Mouse (Mus musculus) ovary, postnatal 36 days (tissue): ENCODE data around the gene Nmrk2.

Source experiments
- DNase-seq: peaks from one replicate; pipeline ENCODE4 v3.0.0; 2022; ENCODE audit warnings: low spot score, mixed read lengths

Nmrk2 gene

DNA sequence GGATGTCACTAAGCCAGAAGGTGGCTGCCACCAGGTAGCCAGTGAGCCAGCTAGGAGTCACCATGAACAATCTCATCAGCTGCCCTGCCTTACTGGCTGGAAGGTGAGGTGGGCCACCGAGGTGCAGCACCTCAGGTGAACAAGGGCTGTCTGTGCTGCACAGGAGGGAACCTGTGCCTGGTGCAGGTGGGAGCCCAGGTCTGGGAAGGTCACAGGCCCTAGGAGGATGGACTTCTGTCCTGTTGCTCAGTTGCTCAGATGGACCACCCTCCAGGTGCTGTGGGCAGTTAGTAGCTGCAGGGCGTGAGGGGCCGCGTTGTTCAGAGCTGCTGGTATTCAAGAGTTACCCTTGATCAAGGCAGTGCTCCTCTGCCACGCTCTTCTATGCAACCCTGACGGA, 15.0 kb upstream of the Nmrk2 start:
- no peak for DNase-seq

DNA sequence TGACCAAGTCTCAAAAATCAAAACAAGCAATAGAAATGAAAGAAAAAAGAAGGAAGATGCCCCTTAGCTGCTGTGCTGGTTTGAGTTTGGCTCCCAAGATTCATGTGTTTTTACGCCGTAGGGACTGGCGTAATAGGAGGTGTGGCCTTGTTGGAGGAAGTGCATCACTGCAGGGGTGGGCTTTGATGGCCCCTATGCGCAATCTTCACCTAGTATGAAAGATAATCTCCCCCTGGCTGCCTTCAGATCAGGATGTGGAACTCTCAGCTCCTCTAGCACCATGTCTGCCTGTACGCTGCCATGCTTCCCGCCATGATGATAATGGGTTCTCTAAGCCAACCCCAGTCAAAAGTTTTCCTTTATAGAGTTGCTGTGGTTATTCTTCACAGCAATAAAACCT, 14.4 kb upstream of the Nmrk2 start:
- no peak for DNase-seq

DNA sequence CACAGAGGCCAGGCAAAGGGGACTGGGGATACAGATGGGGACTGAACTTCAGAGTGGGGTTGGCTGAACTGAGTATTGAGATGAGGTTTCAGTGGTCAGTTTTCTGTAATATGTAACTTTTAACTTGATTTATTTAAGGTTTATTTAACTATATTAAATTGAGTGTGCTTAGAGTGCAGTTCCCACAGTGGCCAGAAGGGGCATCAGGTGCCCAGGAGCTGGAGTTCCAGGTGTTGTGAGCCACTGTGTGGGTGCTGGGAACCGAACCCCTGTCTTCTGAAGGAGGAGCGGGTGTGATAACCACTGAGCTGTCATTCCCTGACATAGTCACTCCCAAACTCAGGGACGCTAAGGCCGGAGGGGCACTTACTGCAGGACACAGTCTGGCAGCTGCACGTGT, 8.3 kb upstream of the Nmrk2 start:
- no peak for DNase-seq

GRCm38 (mm10) chr10:81204137-81204536, 2.3 kb upstream of the Nmrk2 start:
- no peak for DNase-seq

DNA sequence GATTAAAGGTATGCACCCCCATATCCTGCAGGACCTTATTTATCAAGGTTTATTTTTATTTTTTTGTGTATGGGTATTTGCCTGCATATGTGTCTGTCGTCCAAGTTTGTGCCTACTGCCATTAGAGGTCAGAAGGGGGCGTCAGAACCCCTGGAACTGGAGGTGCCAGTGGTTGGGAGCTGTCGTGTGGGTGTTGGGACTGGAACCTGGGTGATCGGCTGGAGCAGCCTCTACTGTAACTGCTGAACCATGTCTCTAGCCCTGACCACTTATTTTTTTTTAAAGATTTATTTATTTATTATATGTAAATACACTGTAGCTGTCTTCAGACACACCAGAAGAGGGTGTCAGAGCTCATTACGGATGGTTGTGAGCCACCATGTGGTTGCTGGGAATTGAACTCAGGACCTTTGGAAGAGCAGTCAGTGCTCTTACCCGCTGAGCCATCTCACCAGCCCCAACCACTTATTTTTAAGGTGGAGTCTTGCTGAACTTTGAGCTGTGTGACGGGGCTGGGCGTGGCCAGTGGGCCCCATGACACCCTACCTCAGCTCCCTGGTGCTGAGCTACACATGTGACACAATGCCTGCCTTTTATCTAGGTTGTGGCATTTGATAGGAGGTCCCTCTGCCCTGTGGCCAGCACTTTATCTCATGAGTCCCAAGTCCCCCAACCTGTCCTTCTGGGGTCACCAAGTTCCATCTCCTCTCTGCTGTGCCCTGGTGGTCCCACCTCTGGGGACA, 1.3 kb upstream of the Nmrk2 start:
- no peak for DNase-seq

GRCm38 (mm10) chr10:81200605-81201287, 1.1 kb downstream of the Nmrk2 start:
- no peak for DNase-seq

GRCm38 (mm10) chr10:81200141-81200540, 1.7 kb downstream of the Nmrk2 start:
- DNase-seq, result no peak

GRCm38 (mm10) chr10:81198990-81199389, 2.9 kb downstream of the Nmrk2 start:
- DNase-seq, result no peak

DNA sequence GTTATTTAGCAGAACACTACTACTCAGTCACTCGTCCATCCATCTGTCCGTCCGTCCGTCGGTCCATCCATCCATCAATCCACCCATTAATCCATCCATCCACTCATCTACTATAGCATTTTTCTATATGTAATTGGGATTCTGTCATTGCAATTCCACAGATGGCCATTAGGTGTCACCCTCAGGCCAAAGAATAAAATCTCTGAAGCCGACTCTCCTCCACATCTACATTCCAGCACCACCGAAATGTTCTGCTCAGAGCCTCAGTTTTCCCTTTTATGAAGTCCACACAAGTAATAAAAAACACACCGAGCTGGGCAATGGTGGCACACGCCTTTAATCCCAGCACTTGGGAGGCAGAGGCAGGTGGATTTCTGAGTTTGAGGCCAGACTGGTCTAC, 3.6 kb downstream of the Nmrk2 start:
- no peak for DNase-seq

GRCm38 (mm10) chr10:81197305-81197704, 4.5 kb downstream of the Nmrk2 start:
- DNase-seq, result no peak

DNA sequence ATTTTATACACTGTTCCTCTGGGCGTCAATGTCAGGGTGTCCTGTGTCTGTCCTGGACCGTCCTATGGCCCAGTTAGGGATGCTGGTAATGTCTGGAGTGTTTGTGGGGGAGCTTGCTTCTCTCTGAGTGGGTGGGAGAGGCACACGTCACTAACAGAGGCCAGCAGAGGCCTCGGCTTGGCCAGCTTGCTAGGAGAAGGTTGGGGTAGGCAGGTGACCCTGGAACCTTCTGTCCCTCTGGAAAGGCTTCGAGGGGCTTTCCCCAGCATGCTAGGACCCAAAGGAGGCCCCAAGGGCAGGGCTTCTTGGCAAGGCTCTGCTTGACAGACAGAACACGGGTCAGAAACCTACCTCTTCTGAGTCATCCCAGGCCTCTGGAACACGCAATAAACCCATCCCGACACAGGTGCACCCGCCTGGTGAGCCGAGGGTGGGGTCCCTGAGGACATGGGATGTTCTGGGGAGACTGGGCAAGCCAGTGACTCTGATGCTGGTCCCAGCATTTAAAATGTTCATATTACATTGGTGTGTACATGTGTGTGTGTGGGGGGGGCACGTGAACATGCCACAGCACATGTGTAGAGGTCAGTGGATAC, 5.3 kb downstream of the Nmrk2 start:
- DNase-seq, result no peak

DNA sequence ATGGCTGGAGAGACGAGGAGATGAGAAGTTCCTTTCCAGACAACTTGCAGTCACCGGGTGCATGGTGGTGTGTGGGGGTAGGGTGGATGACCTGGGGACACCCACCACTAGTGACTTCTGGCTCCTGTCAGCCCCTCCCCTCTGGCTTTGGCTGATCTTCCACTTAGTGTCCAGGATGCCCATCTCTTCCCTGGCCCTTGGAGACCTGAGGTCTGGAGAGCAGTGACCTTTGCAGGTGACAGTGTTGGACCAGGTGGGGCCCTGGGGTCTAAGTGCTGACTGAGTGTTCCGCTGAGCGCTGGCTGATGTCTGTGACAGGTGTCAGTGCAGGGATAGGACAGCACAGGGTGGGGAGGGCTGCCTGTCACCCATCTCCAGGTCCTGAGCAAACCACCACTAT, 6.6 kb downstream of the Nmrk2 start:
- no peak for DNase-seq

DNA sequence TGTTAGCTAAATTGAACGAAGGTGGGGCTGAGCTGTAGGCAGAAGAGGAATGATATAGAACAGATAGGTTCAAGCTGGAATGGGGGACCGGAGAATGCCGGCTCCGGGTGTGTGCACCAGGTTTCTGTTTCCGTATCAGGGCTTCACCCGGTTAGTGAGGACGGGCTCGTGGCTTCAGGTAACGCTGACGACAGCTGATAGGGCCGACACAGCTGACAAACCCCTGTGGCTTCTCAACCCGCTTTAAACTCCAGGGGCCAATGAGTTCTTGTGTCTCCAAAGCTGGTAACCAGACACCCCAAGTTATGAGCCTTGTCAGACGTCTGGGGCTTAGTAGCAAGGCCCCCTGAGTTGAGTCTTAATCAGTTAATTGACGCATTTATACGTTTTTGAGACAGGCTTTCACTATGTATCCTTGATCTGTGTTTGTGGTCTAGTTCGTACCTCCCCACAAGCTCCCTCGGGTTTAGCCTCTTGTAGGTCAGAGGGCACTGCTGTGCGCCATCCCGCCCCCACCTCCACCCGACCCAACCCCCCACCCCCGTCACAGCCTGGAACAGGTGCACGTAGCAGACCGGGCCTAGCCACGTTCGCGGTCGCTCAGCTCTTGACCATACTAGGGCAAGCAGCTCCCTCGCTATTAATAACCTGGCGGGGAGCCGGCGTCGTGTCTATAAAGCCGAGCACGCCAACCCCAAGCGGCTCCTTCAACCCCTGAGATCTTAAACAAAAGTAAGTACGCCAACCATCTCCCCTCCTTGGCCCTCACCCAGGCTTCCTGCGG, 7.7 kb downstream of the Nmrk2 start:
- no peak for DNase-seq

DNA sequence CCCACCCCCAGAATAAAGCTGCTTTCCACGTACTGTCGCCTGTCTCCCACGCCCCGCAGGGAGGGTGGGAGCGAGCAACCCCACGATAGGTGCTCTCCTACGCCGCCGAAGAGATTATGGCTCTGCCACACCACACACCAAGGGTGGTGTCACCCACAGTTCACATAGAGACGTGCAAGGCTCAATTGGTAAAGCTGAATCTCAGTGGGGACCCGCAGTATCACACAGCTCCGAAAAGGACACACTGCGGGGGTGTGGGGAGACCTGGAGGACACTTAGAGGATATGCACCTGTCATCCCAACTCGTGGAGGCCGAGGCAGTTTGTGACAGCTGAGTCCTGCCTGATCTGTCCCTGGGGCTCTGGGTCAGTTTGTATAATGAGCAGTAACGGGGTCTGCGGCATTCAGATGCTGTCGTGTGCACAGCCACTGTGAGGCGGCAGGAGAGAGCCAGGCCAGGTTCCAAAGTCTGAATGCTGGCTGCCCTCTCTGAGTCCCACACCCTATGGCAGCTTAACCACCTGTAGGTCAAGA, 8.8 kb downstream of the Nmrk2 start:
- DNase-seq, result no peak

GRCm38 (mm10) chr10:81192270-81192967, 9.4 kb downstream of the Nmrk2 start:
- peak; percentile 83 for DNase-seq

GRCm38 (mm10) chr10:81191342-81191982, 10.4 kb downstream of the Nmrk2 start:
- DNase-seq, result no peak

- DNase-seq, result no peak
Measured at GRCm38 (mm10) chr10:81190912-81191321, 10.9 kb downstream of the Nmrk2 start.

- DNase-seq, result no peak
Measured at GRCm38 (mm10) chr10:81190236-81190911, 11.5 kb downstream of the Nmrk2 start.

DNA sequence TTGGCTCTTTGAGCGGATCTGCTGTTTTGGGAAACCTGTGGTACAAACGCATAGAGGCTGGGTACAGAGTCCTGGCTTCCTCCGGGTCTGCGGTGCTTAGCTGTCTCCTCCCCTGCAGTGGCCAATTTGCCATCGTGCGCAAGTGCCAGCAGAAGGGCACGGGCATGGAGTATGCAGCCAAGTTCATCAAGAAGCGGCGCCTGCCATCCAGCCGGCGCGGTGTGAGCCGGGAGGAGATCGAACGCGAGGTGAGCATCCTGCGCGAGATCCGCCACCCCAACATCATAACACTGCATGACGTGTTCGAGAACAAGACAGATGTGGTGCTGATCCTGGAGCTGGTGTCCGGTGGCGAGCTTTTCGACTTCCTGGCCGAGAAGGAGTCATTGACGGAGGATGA, 12.0 kb downstream of the Nmrk2 start:
- DNase-seq, result no peak

DNA sequence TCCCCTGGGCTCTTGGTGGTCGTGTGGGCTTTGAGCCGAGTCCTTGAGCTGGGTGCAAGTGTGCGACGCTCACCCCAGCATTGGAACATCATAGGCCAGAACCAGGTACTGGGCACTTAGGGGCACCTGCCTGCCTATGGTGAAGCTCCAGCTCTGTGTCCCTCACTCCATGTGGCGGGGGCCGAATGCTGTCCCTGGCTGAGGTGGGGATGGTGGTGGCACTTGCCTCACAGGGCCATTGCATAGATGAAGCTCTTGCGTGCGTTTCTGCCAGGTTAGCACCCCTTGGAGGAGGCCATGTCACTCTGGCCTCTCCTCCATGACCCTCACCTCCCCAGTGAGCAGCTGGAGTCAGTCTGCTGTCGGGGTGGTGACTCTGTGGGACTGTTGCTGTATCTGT, 14.7 kb downstream of the Nmrk2 start:
- DNase-seq, result no peak

GRCm38 (mm10) chr10:81184765-81185164, 17.1 kb downstream of the Nmrk2 start:
- no peak for DNase-seq
